Mouse (Mus musculus) limb, embryonic 11.5 days (tissue): ENCODE results near the gene Npc1l1. TPM values are rescaled to one million over a fixed set of nuclear protein-coding genes. Genes with fewer than 3 reads are reported as not detected.
A peak's percentile ranks its signal among the peaks of the same experiment; 100 is the strongest.

Experiments
- ATAC-seq: fragments of 200-750 bp; cut with Nextera tagmentation; 2 replicates; pipeline ENCODE4 v1.8.0; 2017; ENCODE audit warnings: low read depth; ENCODE audit not compliant: insufficient number of reproducible peaks, low FRiP score, low TSS enrichment
- DNase-seq: peaks from one replicate; pipeline ENCODE4 v3.0.0-alpha.2; 2015; ENCODE audit warnings: low spot score
- H3K27ac ChIP-seq: fragments of 300-500 bp; sonication (generic); replicated peaks from 2 replicates; pipeline ENCODE4 v1.5.1; 2014; ENCODE audit warnings: low read depth, mild to moderate bottlenecking, low read length
- H3K27me3 ChIP-seq: fragments of 300-500 bp; sonication (generic); 2 replicates; pipeline ENCODE4 v1.6.1; 2014; ENCODE audit warnings: mild to moderate bottlenecking, low read length, mixed read lengths; ENCODE audit not compliant: control insufficient read depth, insufficient read depth
- H3K36me3 ChIP-seq: fragments of 300-500 bp; sonication (generic); 2 replicates; pipeline ENCODE4 v1.6.1; 2014; ENCODE audit warnings: mild to moderate bottlenecking, low read length, moderate library complexity, mixed read lengths; ENCODE audit not compliant: control insufficient read depth, insufficient read depth
- H3K4me1 ChIP-seq: fragments of 300-500 bp; sonication (generic); 2 replicates; pipeline ENCODE4 v1.6.1; 2014; ENCODE audit warnings: low read length, mixed read lengths; ENCODE audit not compliant: control insufficient read depth, insufficient read depth
- H3K4me2 ChIP-seq: fragments of 300-500 bp; sonication (generic); 2 replicates; pipeline ENCODE4 v1.6.1; 2014; ENCODE audit warnings: low read depth, mild to moderate bottlenecking, moderate library complexity; ENCODE audit not compliant: severe bottlenecking
- H3K4me3 ChIP-seq: fragments of 300-500 bp; sonication (generic); 2 replicates; pipeline ENCODE4 v1.5.1; 2014; ENCODE audit warnings: low read depth, low read length
- H3K9ac ChIP-seq: fragments of 300-500 bp; sonication (generic); 2 replicates; pipeline ENCODE4 v1.6.1; 2014; ENCODE audit warnings: mild to moderate bottlenecking, low read length
- H3K9me3 ChIP-seq: fragments of 300-500 bp; sonication (generic); 2 replicates; pipeline ENCODE4 v1.6.1; 2016; ENCODE audit warnings: low read length; ENCODE audit not compliant: control insufficient read depth
- WGBS: fragments of 180-500 bp; shearing (Covaris S2); extraction: QIAGEN DNeasy Blood & Tissue Kit; methylation state at CpG from one replicate; pipeline ENCODE4 v1.1.7; 2014; 5-methylcytosine and 5-hydroxymethylcytosine counted together
- polyA plus RNA-seq: library from polyadenylated mRNA; unstranded; fragments of >200 nt; fragmentation: Nextera tagmentation; extraction: Ambion mirVana; gene quantifications from 2 replicates; pipeline ENCODE4 v1.2.1, GENCODE M21; 2014

Npc1l1 gene
- polyA plus RNA-seq, 1 experiment from 2014 or later: not detected

GRCm38 (mm10) chr11:6224541-6225229, 5.3 kb downstream of the Npc1l1 start:
- ATAC-seq: no peak
- DNase-seq: peak; percentile 28
- H3K4me3 ChIP-seq: no peak overlapping the region
- no peaks in the 10 kb centered on the region for H3K9me3 ChIP-seq
- H3K27me3 ChIP-seq: no peaks in the 10 kb centered on the region
- H3K4me2 ChIP-seq: no peak overlapping the region
- 77% methylated on average over 14 of the region's 14 CpGs for WGBS
- H3K36me3 ChIP-seq: no peaks in the 10 kb centered on the region
- H3K9ac ChIP-seq: no peak overlapping the region
- no peaks in the 10 kb centered on the region for H3K4me1 ChIP-seq
- H3K27ac ChIP-seq: no peak overlapping the region

DNA sequence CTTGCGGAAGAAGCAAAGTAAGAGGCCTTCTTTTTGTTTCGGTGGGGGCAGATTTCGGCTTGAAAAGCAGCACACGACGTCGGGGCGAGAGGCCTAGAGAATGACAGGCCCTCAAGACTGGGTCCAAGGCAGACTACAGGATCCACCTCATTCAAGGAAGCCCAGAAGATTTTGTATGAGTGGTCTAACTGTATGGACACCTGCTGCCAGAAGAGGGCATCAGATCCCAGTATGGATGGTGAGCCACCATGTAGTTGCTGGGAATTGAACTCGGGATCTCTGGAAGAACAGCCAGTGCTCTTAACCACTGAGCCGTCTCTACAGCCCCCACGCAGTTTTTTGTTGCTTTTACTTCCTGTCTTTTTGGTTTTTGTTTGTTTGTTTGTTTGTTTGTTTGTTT, 7.8 kb downstream of the Npc1l1 start:
- no peak for DNase-seq
- no peaks in the 10 kb centered on the region for H3K27me3 ChIP-seq
- no peak overlapping the region for H3K4me3 ChIP-seq
- H3K4me2 ChIP-seq: no peak overlapping the region
- H3K9me3 ChIP-seq: no peaks in the 10 kb centered on the region
- no peak for ATAC-seq
- 93% methylated on average over 10 of the region's 10 CpGs for WGBS
- H3K36me3 ChIP-seq: no peaks in the 10 kb centered on the region
- H3K9ac ChIP-seq: no peak overlapping the region
- H3K27ac ChIP-seq: no peak overlapping the region
- no peaks in the 10 kb centered on the region for H3K4me1 ChIP-seq

GRCm38 (mm10) chr11:6219967-6220366, 10.0 kb downstream of the Npc1l1 start:
- no peaks in the 10 kb centered on the region for H3K4me1 ChIP-seq
- H3K9me3 ChIP-seq: no peaks in the 10 kb centered on the region
- DNase-seq: no peak
- WGBS: 87% methylated on average over 6 of the region's 6 CpGs
- H3K36me3 ChIP-seq: no peaks in the 10 kb centered on the region
- H3K4me2 ChIP-seq: no peak overlapping the region
- H3K4me3 ChIP-seq: no peak overlapping the region
- H3K27ac ChIP-seq: no peak overlapping the region
- no peak for ATAC-seq
- no peak overlapping the region for H3K9ac ChIP-seq
- no peaks in the 10 kb centered on the region for H3K27me3 ChIP-seq

DNA sequence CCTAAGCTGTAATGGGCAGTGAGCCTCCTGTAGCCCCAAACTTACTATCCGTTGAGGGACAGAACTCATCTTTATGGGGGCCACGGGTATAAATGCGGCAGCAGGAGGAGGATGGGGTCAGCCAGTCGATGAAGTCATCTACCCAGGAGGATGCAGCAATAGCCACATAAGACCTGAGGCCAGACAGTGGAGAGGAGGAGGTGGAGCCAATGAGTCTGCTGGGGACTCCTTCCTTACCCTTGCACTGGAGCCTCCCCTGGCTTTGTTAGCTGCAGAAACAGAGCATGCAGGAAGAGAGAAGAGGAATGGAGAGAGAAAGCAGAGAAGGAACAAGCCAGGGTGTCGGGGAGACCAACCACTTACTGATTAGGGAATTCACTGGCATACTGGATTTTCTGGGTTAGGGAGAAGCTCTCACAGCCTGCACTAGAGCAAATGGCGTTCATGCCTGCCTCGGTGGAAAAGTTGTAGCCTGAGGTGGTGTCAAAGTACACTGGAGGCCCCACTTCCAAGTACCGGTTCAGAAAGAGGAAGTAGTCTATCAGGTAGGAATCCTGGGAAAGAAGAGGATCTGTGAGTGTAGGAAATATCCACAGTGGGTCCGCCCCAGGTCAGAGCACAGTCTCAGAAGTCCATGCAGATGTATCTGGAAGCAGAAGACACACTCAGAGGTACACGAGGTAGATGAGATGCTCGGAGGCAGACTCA, 11.6 kb downstream of the Npc1l1 start:
- H3K9ac ChIP-seq: no peak overlapping the region
- WGBS: 84% methylated on average over 11 of the region's 11 CpGs
- H3K27ac ChIP-seq: no peak overlapping the region
- DNase-seq: no peak
- H3K36me3 ChIP-seq: no peaks in the 10 kb centered on the region
- no peaks in the 10 kb centered on the region for H3K9me3 ChIP-seq
- H3K4me1 ChIP-seq: no peaks in the 10 kb centered on the region
- no peak overlapping the region for H3K4me2 ChIP-seq
- no peaks in the 10 kb centered on the region for H3K27me3 ChIP-seq
- no peak overlapping the region for H3K4me3 ChIP-seq
- no peak for ATAC-seq

DNA sequence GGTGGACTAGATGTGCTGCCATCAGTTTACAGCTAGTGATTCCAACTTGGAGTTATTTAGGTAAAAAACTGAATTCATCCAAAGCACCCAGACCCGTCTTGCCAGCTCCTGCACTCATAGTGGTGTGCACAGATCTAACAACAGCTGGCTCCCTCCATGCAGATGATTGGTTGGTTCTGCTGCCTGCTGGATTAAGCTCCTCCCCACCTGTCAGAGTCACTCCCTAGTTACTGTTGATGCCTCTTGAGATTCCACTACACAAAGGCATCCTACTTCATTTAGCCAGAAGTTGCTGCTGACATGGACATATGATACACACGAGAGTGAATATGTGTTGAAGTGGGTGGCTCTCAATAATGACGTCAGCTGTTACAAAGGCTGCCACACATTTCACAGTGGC, 13.1 kb downstream of the Npc1l1 start:
- H3K36me3 ChIP-seq: no peaks in the 10 kb centered on the region
- no peaks in the 10 kb centered on the region for H3K4me1 ChIP-seq
- DNase-seq (no peak), ATAC-seq (no peak)
- 70% methylated on average over 3 of the region's 3 CpGs for WGBS
- no peak overlapping the region for H3K27ac ChIP-seq
- H3K4me3 ChIP-seq: no peak overlapping the region
- H3K9ac ChIP-seq: no peak overlapping the region
- no peaks in the 10 kb centered on the region for H3K27me3 ChIP-seq
- no peak overlapping the region for H3K4me2 ChIP-seq
- H3K9me3 ChIP-seq: no peaks in the 10 kb centered on the region

DNA sequence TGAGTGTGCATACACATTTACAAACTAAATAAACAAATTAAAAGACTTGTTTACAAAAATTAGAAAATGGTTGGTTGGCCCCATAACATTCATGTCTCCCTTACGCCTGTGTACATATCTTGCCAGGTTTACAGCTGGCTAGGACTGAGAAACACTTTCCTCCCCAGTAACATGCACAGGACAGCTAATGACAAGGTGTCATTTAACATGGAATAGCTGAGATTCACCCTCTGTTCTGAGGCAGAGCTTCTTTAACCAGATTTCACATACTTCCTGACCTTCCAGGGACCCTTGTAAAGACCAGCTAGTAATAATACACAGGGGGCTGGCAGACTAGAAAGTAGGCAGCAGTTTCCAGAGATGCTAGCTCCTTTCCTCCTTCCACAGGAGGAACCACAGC, 21.8 kb downstream of the Npc1l1 start:
- no peak for DNase-seq
- Histone ChIP-seq H3K4me1 (no peaks in the 10 kb centered on the region), H3K36me3 (no peaks in the 10 kb centered on the region), H3K4me2 (no peak overlapping the region), H3K27me3 (no peaks in the 10 kb centered on the region), H3K9me3 (peaks cover 4% of the 10 kb centered on the region; the same call in 1 of the 2 replicates), H3K4me3 (no peak overlapping the region), H3K27ac (no peak overlapping the region), H3K9ac (no peak overlapping the region)
- WGBS: 83% methylated on average over 1 of the region's 1 CpGs
- ATAC-seq: no peak

GRCm38 (mm10) chr11:6207090-6207489, 22.9 kb downstream of the Npc1l1 start:
- 90% methylated on average over 2 of the region's 2 CpGs for whole genome bisulfite sequencing
- H3K4me1 ChIP-seq: no peaks in the 10 kb centered on the region
- no peaks in the 10 kb centered on the region for H3K27me3 ChIP-seq
- H3K4me3 ChIP-seq: no peak overlapping the region
- ATAC-seq (no peak), DNase-seq (no peak)
- no peak overlapping the region for H3K9ac ChIP-seq
- H3K4me2 ChIP-seq: no peak overlapping the region
- H3K9me3 ChIP-seq: peaks cover 4% of the 10 kb centered on the region; the same call in 1 of the 2 replicates
- no peaks in the 10 kb centered on the region for H3K36me3 ChIP-seq
- H3K27ac ChIP-seq: no peak overlapping the region

DNA sequence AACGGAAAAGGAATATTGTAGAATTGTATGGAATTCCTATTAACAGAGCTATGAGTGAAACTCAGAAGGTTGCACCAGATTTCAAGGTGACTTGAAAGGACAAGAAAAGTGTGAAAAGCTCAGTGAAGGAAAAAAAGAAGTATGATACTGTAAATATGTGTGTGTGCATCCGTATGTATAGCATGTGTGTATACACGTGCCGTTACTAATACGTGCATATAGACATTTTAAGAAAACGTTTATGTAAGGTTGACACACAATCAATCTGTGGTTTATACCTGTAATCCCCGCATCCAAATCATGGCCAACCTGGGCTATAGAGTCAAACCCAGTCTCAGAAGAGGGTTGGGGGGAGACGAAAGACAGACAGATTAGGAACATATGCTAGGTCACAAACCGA, 29.4 kb downstream of the Npc1l1 start:
- ATAC-seq: 0 out of 2 replicates have a peak, but pooled peaks have one; percentile 7
- H3K9me3 ChIP-seq: no peaks in the 10 kb centered on the region
- 26% methylated on average over 9 of the region's 9 CpGs for WGBS

More for the DNA sequence above, 29.4 kb downstream of the Npc1l1 start:
- no peaks in the 10 kb centered on the region for H3K27me3 ChIP-seq
- peak overlapping the region; percentile 93; the same call in 1 of the 2 replicates for H3K9ac ChIP-seq
- DNase-seq: no peak
- H3K4me2 ChIP-seq: peak overlapping the region; percentile 94
- no peak overlapping the region for H3K27ac ChIP-seq
- no peaks in the 10 kb centered on the region; the same call in 1 of the 2 replicates for H3K4me1 ChIP-seq
- no peaks in the 10 kb centered on the region for H3K36me3 ChIP-seq
- peak overlapping the region; percentile 90 for H3K4me3 ChIP-seq
